Mouse (Mus musculus): ENCODE data around the gene Nudt15.

GRCm38 (mm10) chr14:73472205-73472604, 75.8 kb downstream of the Nudt15 start:
- TF ChIP-seq CTCF (IDR thresholded peaks at IDR 0.05; ENCODE audit: low read depth, low read length), result no peak
- no peak for TF ChIP-seq POLR2A (IDR thresholded peaks at IDR 0.05; ENCODE audit: borderline replicate concordance, low read depth, low read length)
